Mouse (Mus musculus): ENCODE data around the gene Popdc2. TPM values are rescaled to one million over a fixed set of nuclear protein-coding genes. Genes with fewer than 3 reads are reported as not detected.
"Not testable (repeated sequence)": the region's sequence is repeated elsewhere in the genome, so short reads cannot be mapped to it uniquely, and the experiment has no call there.

The Popdc2 gene
- 1 to 10 TPM; 2.1 to 2.8 TPM for total RNA-seq (2021)
- long read RNA-seq, experiment 1, result 0 reads
- long read RNA-seq, experiment 2, partial matches to known transcripts, result 0 of 2 reads
- long read RNA-seq, experiment 2, other reads (novel, unspliced or antisense), result 2 of 2 reads

DNA sequence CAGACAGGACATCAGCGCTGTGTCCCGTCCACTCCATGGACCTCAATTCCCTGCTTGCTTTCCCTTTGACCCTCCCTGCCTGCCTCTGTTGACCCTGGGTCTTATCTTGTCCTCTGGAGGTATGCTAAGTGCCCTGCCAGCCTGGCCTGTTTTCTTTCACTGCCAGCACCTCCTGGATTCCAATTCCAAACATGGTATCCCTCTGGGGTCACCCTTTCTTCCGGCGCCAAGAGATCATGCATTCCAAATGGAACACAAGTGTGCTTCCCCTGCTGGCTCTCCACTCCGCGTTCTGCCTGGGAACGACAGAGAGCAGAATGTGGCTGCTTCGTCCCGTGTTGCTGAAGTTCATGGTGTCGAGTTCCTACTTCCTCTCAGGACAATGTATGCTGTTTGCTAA, at the start of gene Popdc2:
Gene Popdc2, plus strand, starts transcription at position 277 of the 400 bp plus-strand sequence.
- DNase-seq (ENCODE audit: low spot score in 2 of 2), result no peak

DNA sequence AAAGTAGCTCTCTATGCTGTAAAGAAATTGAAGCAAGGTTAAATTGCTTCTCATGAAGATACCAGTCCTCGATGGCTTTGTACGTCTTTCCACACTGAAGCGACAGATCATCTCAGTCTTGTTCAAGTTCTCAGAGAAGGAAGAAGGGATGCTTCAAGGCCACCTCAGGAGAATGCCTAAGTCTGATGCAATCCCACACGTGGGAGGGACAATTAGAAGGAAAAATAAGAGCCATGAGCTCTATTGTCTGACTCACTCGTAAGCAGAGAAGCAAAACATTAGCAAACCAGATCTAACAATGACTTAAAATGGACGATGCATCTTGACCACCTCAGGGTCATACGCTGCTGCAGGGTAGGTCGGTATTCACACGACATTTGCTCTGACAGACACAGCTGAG, 43.5 kb upstream of the Popdc2 start:
- DNase-seq (ENCODE audit: low spot score in 2 of 2), result no peak

DNA sequence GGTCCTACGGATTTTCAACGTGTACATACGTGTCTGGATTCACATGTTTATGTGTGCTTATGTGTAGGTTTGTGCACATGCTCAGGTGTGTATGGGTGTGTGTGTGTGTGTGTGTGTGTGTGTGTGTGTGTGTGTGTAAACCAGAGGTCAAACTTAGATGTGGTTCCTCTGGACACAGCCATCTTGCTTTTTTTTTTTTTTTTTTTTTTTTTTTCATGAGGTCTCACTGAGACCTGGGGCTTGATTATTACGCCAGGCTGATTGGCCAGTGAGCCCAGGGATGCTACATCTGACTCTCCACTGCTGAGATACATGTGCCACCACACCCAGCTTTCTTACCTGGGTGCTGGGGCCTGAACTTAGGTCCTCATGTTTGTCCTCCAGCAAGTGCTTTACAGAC, 42.9 kb upstream of the Popdc2 start:
- DNase-seq (ENCODE audit: low spot score in 2 of 2), result no peak

DNA sequence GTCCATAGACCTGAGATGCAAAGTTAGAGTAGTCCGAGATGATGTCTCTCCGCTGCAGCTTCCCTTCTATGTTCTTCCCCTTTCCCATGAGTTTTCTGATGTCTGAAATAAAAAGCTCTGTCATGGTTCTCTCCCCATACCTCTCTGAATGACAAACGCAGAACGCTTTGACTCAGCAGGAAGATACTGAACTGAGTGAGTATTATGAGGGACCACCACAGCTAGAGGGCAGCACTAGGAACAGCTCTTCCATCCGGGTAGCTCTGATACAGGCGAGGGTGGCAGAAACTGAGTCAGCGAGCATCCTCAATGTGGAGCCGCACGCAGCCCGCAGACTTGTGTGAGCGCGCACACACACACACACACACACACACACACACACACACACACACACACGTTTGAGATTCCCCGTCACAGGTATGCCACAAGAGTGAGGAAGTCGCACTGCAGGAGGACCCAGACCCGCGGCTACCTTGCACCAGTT, 40.5 kb upstream of the Popdc2 start:
- no peak for DNase-seq (ENCODE audit: low spot score in 2 of 2)

DNA sequence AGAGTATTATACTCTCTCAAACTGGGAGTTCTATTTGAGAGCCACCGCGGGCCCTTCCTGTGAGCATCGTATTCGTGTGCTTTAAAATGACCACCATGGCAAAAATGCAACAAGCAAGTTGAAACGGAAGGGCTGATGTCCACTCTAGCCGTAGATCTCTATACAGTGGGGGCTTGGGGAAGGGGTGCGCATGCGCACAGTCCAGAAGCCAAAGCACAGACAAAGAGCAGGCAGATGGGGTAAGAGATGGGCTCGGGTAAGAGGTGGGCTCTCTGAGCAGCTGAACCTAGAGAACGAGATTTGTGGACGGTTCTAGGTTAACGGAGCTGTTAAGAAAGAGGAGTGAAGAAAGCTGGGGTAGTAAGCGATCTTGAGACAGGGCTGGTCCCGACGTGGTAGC, 37.7 kb upstream of the Popdc2 start:
- DNase-seq (ENCODE audit: low spot score in 2 of 2), result no peak

DNA sequence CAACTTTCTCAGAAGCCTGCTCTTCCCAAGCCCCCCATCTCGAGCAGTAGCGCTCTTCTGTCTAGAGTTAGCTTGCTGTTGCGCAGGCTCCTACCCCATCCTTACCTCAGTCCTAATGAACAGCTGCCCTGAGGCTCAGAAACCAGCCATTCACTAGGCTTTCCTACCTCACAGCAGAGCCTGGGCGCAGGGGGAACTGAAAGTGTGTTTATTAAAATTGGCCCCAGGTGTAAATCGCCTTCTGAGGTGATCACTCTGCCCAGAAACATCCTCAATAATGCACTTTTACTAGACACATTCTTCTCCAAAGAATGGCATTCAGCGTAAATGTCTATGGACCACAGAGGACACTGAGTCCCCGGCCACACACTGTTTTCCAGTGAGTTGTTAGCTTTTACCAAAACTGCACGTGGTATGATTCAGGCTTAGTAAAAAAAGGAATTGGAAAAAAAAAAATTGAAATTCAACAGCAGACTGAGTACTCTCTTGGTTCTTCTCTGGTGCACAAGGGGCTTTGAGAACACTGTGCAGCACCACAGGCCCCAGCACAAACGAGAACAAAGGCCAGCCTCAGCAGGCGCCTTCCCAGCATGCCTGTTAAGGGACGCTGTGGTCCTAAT, 35.1 kb upstream of the Popdc2 start:
- DNase-seq (ENCODE audit: low spot score in 2 of 2), result no peak

DNA sequence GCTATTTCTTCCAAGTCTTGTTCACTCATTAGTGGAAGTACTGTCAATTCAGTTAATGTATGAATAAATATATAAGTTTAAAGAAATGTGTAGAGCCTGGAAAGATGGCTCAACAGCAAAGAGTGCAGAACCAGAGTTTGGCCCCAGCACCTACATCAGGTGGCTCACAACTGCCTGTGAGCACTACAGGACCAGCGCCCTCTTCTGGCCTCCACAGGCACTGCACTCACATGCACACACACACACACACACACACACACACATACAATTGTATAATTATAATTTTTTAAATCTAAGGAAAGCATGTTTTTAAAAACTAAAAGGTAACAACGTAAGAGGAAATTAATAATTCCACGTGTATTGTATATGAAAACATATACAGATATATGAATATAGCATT, 32.7 kb upstream of the Popdc2 start:
- DNase-seq (ENCODE audit: low spot score in 2 of 2), result no peak

DNA sequence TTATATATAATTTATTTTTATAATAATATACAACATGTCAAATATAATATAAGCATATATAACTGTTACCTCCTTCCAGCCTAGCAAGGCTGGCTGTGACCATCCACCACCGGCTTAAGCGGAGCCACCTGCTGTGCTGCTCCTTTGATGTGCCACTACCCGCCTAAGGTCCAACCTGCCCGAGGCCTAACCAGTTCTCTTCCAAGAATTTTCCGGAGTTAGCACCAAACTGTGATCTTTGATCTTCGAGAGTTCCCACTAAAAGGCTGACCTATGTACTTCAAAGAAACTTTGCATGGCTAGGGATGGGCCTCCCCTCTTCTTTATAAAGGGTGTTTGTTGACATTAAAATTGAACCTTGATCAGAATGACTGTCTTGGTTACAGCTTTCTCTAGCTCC, 27.6 kb upstream of the Popdc2 start:
- DNase-seq (ENCODE audit: low spot score in 2 of 2), result no peak

DNA sequence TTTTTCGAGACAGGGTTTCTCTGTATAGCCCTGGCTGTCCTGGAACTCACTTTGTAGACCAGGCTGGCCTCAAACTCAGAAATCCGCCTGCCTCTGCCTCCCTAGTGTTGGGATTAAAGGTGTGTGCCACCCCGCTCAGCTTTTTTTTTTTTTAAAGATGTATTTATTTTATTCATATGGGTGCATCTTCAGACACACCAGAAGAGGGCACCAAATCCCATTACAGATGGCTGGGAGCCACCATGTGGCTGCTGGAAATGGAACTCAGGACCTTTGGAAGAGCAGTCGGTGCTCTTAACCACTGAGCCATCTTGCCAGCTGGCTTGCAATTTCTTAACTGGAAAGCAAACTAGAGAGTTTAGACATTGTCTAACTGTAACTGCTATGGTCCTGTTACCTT, 23.9 kb upstream of the Popdc2 start:
- DNase-seq (ENCODE audit: low spot score in 2 of 2), result not testable (repeated sequence)

DNA sequence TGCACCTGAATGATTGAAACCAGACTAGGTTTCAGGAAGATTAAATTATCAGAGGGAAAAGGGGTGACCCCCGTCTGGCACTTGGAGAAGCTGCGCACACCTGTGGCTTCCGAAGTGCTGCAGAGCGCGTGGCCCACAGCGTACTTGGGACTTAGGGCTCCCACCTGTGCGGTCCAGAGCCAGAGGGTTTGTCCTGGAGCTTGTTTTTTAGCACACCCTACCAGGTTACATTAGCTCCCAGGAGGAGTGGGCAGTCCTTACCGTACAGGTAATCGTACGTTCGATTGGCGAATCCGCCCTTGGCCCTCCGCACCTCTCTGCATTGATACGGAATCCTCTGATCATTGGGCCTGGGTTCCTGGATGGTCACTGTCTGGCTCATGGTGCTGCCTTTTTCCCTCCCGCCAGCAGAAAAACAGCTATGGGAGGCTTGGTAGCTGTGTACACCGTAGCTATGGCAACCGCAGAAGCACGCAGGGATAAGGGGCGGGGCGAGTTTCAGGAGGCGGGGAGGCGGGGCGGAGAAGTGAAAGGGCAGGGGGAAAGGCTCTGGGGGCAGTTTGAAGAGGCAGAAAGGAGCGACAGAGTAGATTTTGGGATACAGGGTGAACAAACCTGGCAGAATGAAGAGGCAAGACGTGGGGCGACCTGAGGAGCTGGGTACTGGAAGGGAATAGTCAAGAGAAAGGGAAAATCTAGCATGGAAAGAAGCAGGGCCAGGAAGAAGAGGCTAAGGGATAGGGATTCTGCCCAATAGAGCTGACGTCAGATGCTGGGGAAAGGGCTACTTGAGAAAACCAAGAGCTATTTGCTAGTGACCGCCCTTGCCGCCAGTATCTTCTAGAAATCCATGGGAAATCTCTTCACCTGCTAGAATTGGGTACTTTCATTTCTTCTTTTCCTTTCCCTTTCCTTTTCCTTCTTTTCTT, 20.3 kb upstream of the Popdc2 start, which contains the start of gene Maats1:
Gene Maats1, minus strand, starts transcription at position 748 of the 929 bp plus-strand sequence.
- peak; percentile 32 to 64 for DNase-seq (ENCODE audit: low spot score in 2 of 2)

DNA sequence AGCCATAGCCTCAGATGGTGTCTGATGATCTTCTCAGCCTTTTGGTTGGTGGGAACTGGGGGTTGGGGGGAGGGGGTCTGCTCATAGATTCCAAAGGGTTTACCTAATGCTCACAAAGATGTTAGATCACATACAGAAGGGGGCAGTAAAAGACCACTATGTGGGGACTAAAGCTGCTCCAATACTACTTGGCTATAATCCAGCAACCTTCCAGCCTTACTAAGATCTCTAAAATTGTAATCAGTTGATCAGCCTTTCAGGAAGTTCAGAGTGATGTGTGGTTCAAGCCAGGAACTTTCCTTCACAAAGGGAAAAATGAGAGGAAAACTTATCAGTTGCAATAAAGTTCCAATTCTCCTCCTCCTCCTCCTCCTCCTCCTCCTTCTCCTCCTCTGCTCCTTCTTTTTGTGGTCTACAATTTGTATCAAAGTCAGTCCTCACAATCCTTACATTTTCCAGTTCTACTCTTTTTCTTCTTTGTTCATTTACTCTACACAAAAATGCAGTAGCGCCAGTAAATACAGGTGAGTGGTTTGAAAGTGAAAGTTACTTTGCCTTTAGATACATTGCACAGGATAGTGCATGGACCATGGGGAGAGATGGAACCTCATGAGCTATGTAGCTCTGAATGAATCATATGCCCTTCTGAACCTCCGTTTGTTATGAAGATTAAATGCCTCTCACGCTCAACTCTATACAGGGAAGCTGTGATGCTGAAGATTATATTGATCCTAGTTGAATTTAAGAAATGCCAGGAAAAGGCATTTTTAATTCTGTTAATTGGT, 16.9 kb upstream of the Popdc2 start:
- DNase-seq (ENCODE audit: low spot score in 2 of 2), result no peak

DNA sequence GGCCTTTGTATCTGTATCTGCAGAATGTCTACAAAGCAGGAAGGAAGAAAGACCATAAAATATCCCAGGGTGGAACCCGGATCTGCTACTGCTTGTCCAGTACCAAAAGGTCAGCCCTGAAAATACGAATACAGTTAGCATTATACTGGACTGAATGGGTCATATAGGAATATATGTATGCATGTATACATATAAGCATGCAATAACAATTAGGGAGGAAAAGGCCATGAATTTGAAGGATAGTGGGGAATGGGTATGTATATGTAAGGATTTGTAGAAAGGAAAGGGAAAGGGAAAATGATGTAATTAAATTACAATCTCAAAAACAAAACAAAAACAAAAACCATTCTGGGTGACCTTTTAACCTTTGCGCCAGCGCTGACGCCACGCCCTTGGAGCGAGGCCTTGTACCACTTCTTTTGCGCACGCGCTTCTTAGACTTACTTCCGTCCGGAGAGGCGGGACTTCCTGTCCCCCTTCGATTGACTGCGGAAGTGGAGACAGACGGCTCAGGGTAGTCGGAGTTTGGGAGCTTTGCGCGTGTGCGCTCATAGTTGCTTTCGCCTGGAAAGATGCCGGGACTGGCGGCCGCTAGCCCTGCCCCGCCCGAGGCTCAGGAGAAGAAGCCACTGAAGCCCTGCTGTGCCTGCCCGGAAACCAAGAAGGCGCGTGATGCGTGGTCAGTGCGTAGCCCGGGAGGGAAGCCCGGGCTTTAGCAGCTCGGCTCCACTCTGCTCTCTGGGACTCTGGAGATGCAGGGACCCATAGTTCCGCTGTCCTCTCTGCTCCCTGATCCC, 15.3 kb upstream of the Popdc2 start, which contains the start of the genes Cox17 and Gm21987:
Gene Cox17, plus strand, starts transcription at position 463 of the 797 bp plus-strand sequence.
Gene Gm21987, plus strand, starts transcription at position 512 of the 797 bp plus-strand sequence.
- peak; percentile 72 to 80 for DNase-seq (ENCODE audit: low spot score in 2 of 2)

DNA sequence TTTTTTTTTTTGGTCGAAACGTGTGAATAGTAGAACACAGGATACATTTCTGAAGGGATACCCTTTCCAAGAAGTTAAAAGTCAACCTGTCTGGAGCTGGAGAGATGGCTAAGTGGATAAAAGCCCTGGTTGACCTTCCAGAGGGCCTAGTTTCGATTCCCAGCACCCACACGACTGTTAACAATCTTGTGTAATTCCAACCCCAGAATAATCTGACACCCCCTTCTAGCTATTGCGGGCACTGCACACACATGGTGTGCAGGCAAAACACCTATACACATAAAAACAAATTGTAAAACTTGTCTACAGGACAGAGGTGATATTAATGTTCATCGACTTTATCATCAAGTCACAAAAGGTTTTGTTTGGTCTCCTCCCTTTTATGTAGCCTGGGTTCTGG, 14.4 kb upstream of the Popdc2 start:
- DNase-seq (ENCODE audit: low spot score in 2 of 2), result no peak

DNA sequence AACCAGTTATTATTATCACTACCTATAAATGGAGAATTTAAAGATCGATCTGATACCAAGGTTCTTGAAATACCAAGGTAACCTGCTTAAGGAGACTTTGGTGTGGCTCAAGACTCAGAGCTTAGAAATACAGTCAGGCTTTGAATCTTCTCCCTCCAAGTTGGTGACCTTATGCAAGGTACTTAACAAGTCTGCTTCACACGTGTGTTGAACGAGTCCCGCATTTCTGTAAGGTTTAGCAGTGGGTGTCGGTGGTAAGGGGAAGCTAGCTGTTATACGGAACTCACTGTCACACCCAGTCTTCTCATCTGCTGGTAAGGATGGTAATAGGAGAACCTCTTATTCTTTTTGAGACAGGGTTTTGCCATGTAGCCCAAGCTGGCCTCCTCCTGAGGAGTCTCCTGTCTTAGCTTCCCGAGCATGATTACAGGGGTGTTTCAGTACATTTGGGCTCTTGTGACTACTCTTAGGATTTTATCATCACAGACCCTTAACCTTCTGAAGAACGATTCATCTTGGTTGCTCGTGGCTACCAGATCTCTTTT, 13.7 kb upstream of the Popdc2 start:
- no peak for DNase-seq (ENCODE audit: low spot score in 2 of 2)

DNA sequence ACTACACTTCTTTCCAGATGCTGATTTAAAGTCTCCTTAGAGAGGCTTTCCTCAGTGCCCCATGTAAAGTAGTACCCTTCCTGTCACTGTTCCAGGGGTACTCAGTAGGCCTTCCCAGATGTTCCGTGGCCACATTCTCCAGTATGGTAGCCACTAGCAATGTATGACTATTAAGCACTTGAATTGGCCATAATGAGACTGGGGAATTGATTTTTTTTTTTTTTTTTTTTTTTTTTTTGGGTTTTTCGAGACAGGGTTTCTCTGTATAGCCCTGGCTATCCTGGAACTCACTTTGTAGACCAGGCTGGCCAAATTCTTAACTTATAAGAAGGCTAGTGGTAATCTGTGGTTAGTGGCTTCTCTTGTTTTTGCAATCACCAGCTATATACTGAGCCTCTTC, 12.1 kb upstream of the Popdc2 start:
- DNase-seq (ENCODE audit: low spot score in 2 of 2), result no peak

DNA sequence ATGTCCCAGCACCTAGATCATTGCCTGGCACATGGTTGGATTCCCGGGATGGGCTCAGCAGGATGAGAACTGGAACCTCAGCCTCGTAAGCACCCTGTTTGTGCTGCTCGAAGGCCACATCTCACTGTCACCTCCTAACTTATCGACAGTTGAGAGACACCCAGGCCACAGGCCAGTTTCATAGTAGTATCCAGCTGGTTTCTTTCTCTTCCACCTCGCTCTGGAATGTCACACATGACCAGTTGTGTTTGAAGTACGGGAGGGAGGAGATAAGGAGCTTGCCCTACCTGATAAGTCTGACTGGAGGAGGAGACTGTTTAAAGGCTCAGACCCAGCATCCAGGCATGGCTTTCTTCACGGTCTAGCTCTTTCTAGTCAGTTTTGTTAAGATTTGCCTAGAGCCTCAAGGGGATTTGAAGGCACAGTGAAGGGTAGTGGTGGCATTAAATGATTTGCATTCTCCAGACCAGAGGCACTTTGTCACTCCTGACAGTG, 11.6 kb upstream of the Popdc2 start:
- DNase-seq (ENCODE audit: low spot score in 2 of 2), result no peak

DNA sequence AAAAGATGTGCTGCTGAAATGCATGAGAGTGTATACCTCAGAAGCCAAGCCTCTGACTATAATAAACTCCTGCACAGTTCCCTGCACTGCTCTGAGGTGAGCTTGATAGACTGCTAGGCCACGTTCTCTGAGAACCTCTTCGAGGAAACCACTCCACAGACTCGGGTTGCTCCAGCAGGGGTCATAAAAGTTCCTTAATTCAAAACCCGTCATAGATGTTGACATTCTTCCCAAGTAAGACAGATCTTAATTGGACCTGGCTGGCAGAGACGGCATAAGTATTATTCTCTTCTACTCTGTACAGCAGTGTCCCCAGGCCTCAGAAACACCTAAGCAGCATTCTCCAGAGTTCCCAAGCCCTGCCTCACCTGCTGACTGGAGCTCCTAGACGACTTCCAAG, 11.1 kb upstream of the Popdc2 start:
- DNase-seq (ENCODE audit: low spot score in 2 of 2), result no peak

DNA sequence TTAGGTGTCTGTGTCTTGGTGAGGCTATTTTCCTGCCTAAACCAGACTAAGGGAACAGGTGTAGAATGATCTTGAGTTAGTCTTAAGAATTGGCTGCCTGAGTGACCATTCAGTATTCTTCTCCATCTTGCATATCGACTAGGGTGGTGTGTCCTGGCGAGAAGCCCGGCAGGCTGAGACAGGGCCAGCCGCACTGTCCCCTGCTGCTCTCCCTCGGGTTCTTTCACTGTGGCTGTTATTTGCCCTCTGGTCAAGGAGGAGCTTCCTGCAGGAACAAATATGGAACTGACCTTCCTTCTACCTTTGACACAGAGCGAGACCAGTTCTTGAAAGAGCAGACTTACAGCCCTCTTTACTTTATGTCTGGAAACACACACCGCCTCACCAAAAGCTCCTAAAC, 10.0 kb upstream of the Popdc2 start:
- no peak for DNase-seq (ENCODE audit: low spot score in 2 of 2)

DNA sequence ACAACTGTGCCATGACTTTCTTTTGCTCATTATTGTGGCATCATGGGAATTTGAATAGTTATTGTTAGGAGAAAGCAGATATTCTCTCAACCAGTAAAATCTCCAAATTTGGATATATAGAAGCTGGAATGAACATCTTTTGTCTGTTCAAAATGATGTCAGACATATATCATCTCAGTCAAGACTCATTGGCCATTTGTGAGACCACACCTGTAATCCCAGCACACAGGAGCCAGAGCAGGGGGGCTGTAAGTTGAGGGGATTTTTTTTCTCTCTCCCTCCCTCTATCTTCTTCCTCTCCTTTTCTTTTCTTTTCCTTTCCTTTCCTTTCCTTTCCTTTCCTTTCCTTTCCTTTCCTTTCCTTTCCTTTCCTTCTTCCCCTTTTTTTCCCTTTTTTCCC, 9.2 kb upstream of the Popdc2 start:
- no peak for DNase-seq (ENCODE audit: low spot score in 2 of 2)

DNA sequence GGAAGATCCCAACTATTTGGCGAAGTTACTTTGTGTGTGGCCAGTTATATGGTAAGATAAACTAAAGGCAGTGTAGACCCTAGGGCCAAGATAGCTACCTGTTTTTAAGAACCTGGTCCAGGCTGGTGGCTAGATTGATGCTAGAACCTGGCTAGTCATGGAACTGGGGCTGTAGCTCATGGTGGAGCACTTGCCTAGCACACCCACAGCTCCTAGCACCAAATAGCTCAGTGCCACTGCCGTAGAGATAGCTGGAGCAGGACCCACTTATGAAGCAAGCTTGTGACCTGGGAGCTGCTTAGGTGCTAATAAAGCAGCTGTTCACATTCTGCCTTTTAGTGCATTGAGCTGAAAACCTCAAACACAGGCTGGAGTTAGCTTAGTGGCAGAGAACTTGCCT, 8.4 kb upstream of the Popdc2 start:
- no peak for DNase-seq (ENCODE audit: low spot score in 2 of 2)
